Mouse (Mus musculus) kidney, adult 2 months (tissue): Measurements from ENCODE around the gene Mrpl33.

Experiments
- CTCF ChIP-seq: fragments of 200-500 bp; conservative IDR thresholded peaks from 2 replicates; pipeline ENCODE4 v1.5.1; 2011; ENCODE audit warnings: low read depth, mild to moderate bottlenecking, control low read depth, low read length, moderate library complexity, mixed read lengths; ENCODE audit not compliant: insufficient read depth, insufficient read length
- POLR2A ChIP-seq: fragments of 200-500 bp; IDR thresholded peaks from one replicate; pipeline ENCODE4 v1.6.1; 2011; ENCODE audit warnings: low read depth, low read length, control low read depth

GRCm38 (mm10) chr5:31634679-31635078 is 37.9 kb downstream of the Mrpl33 start:
- TF ChIP-seq CTCF (no peak), POLR2A (no peak)
